Mouse (Mus musculus): ENCODE results near the gene Nkain1.

The Nkain1 gene

DNA sequence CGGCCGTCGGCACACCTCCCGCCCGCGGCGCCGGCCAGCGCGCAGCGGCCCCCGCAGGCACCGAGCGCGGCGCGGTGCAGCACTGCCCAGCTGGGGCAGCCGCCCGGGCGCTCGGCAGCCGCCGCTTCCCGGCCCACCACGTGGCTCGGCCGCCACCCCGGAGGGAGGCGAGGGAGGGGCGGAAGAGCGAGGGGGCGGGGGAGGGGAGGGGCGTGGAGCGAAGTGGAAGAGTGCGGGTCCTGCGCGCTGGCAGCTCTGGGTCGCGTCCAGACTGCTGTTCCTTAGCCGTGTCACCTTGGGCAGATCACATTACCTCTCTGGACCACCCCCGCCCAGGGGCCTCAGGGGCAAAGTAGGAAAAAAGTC, at the start of gene Nkain1:
Nkain1 (minus strand) TSS at position 126 of the 366 bp plus-strand sequence.
- DNase-seq (ENCODE audit: low read depth), result no peak

DNA sequence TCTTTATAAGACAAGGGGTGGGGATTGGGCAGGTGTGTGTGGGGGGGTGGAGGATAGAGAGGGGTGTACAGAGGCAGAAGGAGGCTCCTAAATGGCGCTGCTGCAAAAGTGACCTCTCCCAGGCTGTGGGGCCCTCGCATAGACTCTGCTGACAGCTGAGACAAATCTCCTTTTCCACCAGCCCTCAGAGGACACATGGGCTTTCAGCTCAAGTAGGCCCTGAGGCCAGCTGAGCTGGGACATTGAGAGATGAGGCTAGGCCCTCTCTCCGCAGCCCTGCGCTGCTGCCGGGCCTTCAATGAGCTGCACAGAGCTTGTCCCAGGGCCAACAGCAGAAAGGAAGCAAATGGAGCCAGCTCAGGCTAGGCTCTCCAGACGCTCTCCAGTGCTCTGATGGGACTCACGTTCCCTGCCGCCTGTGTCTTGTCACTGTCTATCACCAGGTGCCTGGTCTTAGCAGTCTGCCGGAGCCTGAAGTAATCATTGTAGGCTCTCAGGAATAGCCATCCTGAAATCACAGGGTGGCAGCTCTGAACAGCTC, 4.8 kb upstream of the Nkain1 start:
- no peak for DNase-seq (ENCODE audit: low read depth)

DNA sequence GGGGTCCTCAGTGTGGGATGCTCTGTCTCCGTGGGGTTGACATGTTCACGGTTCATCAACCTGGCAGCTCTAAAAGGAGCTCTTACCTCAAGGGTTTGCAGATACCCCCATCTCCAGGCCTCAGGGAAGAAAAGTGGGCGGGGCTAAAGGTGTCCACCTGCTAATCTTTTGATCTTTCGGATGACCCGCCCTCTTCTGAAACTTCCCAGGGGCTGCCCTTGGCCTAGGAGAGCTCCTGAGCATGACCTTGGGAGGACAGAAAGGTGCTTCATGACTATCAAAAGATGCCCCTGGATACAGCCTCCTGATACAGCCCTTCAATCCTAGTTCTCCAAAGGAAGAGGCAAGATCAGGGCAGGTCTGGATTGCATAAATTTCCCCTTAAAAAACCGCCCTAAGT, 3.1 kb upstream of the Nkain1 start:
- DNase-seq (ENCODE audit: low read depth), result no peak

DNA sequence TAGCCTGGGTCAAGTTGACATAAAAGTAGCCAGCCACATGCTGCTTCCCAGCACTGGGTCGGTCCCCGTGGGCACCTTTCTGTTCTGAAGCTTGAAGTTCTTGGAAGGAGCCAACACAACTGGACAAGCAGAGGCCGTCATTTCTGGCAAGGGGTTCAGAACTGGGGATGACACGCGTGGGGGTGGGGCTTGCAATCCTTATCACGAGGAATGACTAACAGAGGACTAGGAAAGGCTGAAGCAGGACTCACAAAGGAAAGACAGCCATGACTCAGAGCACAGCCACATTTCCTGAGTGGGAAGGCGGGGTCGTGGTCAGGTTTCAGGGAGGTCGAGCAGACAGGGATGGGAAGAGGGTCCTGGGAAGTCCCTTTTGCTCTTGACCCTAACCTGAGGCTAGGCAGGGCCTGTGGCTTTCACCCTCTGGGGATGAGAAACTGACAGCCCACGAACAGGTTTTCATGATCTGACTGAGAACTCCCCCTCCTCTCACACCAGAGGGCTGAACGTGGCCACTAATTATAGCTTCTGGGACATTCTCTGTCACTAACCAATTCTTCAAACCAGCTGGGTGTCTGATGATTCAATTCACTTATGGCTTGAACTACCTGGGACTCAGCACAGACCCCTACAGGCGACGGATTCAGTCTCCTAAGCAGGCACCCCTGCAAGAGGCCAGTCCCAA, 2.4 kb upstream of the Nkain1 start:
- no peak for DNase-seq (ENCODE audit: low read depth)

DNA sequence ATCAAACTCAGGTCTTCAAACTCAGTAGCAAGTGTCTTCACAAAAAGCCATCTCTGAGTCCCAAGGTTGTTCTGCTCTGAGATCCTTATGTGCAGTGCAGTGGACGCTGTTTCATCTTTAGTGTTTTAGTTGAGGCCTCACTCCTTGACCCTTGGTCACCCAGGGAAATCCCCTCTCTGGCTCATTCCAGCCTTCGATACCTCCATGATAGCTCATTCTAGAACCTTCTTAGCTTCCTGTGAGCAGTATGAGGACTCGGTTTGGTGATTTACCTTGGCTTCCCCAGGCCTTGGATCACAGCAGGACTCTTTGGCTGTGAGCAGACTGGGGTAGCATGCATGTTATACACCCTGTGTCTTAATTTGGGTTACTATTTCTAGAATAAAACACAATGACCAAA, 1.6 kb upstream of the Nkain1 start:
- DNase-seq (ENCODE audit: low read depth), result no peak

DNA sequence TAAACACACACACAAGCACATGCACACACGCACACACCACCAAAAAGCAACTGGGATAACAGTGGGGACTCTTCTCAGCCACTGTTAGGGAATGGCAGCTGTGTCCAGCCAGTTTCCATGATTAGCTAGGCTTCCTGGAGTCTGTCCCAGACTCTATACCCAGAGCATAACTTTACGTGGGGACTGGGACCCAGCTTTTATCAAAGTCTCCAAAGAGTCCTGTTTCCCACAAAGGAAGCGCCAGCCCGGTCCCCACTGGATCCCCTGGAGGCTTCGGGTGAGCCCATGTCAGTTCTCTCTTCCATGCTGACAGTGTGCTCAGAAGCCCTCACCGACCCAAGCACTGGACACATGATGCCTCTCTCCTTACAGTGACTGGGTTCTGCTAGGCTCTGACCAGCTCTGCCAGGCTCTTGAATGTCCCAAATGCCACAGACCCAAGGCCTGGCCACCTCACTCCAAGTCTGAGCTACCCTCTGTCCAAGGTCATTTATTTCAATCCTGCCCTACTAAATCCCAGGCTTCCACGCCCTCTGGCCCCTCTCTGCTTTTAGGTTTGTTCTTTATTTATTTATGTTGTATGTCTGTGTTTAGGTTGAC, 988 bp upstream of the Nkain1 start:
- no peak for DNase-seq (ENCODE audit: low read depth)

DNA sequence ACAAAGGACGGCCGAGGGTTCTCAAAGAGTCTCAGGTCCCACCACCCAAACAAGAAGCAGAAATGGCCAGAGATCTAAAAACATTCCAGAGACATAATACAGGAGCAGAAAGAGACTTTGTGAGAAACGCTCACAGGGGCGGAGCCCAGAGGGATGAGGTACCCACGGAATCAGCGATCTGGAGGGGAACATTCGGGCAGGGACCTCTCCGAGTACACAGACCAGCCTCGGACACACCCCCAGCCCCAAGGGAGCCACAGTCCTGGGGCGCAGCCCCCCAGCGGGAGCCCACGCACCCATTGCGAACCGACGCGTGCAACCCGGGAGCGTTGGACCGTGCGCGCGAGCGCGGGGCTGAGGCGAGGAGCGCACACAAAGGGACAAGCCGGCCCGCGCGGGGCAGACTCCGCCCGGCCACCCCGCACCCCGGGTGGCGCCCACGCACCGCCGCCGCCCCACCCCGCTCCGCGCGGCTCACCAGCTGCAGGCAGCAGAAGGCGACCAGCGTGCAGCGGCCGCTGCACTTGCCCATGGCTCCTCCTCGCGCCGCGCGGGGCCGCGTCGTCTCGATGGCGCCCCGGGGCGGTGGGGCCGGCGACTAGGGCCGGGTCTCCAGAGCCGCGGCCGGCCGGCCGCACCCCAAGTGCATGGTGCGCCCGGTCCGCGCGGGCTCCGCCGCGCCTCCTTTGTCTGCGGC, 474 bp downstream of the Nkain1 start:
- DNase-seq (ENCODE audit: low read depth), result no peak

DNA sequence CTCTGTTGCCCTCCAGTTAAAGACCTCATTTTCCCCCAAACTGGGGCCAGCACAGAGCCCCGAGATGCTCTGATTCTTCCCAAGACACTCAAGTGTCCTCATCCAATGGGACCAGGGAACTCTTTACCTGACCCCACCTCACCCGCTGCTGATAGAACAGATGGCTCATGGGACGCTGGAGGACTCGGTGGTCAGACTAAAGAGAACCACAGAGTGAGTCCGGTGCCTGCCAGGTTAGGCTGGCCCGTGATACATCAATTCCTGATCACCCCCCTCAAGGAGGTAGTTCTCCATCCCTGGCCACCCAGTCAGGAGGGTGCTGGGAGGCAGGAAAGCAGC, 992 bp downstream of the Nkain1 start:
- DNase-seq (ENCODE audit: low read depth), result no peak

DNA sequence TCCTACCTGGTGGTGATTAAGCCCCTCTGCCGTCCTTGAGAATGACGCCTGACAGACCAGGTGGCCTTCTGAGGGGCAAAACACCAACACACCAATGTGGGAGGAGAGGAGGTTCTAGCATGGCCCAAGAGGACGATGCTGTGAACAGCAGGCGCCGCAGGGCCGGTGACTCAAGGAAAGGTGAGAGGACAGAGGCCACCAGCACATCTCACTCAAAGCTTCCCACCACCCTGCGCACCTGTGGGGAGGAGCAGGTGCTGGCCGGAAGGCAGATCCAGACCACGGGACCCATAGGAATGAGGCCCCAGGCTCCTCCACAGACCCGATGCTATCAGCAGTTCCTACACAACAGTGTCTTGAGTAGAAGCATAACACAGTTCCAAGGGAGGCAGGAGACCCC, 1.4 kb downstream of the Nkain1 start:
- no peak for DNase-seq (ENCODE audit: low read depth)

DNA sequence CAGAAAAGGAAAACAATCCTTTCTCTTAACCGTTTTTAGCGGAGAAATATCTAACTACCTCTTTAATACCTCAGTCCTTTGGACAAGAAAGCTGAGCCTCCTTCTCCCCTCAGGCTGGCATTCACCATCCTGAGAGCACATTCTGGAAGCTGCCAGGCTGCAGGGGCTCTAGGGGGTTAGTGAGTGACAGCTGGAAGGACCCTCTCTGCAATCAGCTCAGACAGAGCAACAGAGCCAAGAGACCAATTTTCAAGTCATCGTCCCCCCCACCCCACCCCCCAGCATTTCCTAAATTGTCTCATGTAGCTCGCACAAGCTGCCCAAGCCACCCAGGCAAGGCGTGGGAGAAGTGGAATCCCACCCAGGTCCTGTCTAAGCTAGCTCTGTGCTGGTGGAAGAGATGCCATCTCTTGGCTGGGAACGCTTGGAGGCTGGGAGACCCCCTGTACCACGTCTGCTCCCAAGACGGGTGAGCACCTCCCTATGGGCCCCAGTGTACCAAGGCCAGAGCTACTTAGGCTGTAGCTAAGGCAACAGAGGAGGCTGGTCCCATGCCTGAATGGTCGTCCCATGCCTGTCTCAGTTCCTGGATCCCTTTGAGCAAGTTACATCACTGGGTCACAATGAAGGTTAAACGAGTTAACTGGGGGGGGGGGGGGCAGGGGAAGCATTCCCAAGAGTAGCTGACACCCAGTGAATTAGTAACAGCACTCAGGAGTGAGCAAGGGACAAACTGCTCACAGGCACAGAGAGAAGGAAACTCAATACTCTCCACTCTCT, 2.8 kb downstream of the Nkain1 start:
- no peak for DNase-seq (ENCODE audit: low read depth)

DNA sequence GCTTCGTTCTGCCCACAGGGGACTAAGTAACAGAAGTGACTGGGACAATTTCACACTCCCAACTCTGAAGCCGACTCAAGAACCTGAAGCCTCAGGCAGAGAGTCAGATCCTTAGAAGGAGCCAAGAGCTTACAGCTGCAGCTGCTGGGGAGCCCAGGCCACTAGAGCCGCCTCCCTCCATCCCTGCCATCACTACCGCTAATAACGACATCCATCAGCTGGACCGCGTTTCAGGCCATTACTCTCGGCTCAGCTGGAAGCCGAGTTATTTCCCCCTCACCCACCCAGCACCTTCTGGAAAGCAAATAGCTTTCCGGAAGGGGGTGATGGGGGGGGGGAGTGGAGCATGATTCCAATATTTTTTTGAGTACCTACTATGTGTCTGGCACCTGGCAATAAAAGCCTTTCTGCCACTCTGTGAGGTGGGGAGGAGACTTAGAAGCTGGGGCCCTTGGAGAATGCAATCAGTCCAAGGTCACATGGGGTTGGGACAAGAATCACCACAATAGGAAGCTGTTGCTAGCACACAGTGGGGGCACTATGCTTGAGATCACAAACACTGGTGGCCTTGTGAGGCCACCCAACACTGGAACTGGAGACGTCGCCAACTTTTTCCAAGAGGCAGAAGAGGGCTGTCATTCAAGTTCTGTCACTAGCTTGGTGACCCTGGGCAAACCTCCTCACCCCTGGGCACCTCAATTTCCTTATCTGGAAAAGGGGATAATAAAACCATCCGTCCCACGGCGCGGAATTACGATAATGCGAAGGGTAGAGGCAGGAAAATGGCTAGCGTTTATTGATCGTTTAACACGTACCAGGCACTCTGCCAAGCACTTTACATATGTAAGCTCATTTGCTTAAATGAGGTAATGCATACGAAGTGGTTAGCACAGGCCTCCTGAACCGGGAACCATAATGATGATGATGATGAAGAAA, 5.7 kb downstream of the Nkain1 start:
- no peak for DNase-seq (ENCODE audit: low read depth)

DNA sequence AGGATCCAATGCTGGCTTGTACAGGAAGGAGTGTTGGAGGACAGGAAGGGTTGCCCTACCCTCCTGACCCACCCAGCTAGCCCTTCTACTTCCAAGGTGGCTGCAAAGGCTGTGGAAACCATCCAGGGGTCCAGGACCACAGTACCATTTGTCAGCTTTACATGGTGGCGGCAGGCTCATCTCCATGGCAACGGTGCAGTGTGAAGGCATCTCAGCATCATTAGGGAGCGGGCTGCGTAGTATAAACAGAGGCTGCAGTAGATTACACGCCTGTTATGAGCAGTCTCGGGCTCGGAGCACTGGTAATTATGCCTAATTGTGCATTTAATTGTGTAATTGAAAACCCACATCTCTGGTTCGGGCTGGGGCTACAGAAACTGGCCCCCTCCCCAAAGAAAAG, 10.2 kb downstream of the Nkain1 start:
- no peak for DNase-seq (ENCODE audit: low read depth)

DNA sequence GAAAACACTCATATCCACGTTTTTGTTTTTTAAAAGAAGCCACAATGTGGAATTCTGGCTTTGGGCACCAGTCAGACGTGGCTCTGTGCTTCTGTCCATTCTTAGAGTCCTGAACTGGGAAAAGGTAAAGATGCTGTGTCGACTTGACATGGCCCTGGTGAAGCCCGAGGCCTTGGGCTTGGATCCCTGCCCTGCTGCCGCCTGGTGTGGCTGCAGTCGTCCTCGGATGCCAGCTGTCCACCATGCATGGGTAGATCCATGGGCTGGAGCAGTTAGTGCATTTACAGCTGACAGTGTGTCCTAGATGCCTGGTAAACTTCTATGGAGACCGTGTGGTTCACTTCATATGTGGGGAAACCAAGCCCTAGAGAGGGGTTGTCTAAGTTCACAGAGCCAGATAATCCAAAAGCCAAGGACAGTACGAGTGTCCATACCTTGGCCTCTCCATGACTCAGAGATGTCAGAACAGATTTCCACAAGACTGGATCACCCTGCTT, 10.7 kb downstream of the Nkain1 start:
- DNase-seq (ENCODE audit: low read depth), result no peak

DNA sequence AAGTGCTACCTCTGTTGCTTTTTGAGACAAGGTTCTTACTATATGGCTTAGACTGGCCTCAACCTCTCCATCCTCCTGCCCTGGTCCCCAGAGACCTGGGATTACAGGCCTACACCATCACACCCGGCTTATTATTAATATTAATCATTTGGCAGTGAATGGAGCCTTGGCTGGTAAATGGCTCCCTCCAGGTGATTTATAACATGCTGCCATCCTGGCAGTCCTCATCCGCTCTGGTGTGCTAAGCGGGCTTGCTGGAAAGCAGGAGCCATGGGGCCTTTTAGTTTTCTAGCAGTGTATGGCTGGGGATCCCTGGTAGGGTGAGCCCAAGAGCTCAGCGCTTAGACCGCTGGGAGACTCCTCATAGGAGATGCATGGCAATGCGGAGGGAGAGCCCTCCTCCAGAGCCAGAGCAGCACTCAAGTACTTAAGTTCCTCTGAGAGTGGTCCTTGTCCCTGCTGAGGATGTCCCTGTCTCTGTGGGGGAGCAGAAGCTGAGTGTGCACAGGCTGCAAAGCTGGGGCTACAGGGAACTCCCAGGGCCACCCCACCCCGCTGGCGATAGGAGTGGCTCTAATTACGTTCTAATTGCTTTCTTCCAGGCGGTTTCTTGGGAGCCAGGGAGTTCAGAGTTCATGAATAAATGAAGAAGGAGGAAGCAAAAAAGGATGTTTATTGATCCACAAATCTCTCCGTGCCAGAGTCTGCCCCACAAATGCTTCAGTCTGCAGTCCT, 13.2 kb downstream of the Nkain1 start:
- no peak for DNase-seq (ENCODE audit: low read depth)

DNA sequence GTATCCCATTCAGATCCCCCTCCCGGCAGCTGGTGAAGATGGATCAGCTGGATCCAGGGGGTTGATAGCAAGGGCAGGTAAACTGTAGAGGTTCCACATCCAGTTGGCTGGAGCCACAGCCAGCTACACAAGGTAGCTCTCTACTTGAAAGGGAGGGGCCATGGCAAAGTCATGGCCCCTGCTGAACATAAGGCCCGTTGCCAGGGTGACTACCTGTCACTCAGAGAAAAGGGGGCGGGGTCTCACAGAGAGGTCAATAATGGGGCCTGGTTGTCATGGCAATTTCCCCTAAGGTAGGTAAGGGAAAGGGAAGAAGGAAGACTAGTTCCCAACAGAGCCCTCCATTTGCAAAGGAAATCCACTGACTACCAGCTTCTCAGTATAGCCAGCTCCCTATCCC, 14.8 kb downstream of the Nkain1 start:
- no peak for DNase-seq (ENCODE audit: low read depth)

DNA sequence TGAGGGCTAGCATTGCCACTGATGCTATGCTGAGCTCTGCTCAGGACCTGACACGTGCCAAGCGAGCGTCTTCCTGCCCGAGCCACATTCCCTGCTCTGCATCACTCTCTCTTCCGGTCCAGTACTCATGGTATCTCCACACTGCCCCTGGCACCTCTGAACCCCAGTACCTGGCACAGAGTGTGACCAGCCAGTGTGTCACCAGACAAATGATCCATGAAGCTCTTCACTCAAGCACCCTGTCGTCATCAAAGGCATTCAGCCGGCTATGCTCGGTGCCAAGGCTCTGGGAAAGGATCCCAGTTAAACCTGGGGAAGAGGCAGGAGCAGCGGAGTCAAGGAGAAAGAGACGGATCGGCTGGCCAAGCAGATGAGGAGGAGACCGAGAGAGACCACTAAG, 16.1 kb downstream of the Nkain1 start:
- no peak for DNase-seq (ENCODE audit: low read depth)

DNA sequence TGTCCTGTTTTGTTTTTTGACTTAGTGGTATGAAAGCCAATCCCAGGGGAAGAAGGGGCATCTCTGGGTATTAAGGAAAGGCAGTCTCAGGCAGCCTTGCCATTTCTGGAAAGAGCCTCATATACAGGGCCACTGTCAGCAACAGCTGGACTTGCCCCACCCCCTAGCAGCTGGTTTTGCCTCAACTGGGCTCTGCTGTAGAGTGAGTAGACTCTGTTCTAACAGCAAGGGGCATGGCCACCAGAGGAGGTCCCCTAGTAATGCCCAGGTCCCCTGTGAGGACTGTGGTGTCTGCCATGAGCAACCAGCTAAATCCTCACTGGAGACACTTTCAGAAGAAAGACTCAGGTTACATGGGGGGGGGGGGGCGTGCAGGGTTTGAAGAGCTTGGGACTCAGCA, 17.0 kb downstream of the Nkain1 start:
- no peak for DNase-seq (ENCODE audit: low read depth)

DNA sequence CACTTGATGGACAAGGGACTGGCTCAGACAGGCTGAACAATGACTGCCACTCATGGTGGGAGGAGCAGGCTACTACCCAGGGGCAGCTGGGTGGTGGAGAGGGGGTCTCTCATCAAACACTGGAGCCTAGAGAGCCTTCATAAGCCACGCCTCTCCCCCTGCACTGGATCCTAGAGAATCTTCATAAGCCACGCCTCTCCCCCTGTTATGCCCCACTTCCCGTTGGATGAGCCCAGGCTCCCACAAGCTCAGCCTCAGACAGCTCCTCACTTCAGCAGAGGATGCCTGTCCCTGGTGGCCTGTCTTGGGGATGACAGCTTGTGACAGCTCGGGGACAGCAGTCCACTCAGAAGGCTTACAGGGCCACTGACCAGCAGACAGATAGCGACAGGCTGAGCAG, 17.7 kb downstream of the Nkain1 start:
- DNase-seq (ENCODE audit: low read depth), result no peak

DNA sequence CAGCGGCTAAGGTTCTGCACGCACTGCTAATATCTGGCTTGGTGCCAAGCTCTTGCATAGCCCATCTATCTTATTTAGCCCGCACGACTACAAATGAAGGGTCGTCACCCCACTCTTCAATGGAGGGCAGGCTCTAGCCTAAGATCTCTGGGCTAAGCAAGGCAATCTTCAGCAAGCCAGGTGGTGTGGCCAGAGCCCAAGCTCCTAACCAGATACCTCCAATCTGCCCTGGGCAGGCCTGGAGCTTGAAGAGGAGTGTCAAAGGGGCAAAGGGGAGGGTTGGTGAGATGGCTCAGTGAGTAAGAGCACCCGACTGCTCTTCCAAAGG, 20.9 kb downstream of the Nkain1 start:
- DNase-seq (ENCODE audit: low read depth), result no peak

DNA sequence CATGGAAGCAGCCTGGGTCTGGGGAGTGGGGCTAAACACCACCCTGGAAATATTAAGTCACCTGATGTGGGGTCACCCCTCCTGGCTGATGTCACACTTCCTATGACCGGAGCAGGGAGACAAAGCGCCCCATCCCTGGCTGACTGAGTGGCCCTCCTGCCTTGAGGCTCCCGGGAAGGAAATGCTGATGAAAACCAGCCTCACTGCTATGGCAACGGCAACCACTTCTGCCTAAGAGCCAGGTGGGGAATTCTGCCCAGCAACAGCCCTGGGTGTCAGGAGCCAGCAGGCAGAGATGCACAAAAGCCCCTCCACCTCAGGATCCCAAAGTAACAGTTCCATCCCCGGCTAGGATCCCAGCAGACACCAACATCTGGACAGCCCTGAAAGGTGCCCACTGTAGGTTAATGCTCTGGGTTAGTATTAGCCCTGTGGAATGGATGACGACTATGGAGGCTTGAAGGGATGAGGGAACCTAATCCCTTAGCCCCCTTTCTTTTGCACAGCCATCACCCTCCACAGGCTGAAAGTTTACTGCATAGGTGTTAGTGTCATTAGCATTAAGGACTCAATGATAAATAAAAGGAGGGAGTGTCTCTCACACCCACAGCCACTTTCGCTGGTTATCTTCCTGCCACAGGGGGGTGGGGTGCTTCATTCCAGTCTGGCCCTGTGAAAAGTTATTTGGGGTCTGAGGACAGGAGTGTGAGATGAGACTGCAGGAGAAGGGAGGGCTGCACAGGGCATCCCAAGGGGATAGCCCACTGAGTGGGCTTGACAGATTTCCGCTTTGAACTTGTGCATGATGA, 21.5 kb downstream of the Nkain1 start:
- no peak for DNase-seq (ENCODE audit: low read depth)
